Mouse (Mus musculus) gastrocnemius, adult 8-10 months (tissue): Measurements from ENCODE around the gene Nedd9. TPM values are rescaled to one million over a fixed set of nuclear protein-coding genes. Genes with fewer than 3 reads are reported as not detected.
A peak's percentile ranks its signal among the peaks of the same experiment; 100 is the strongest.

Experiments
- DNase-seq, 2 experiments: peaks; one replicate each; pipeline ENCODE4 v3.0.0; 2022; ENCODE audit warnings: low spot score in 2 of 2
- total RNA-seq, 4 experiments: library from RNA; stranded (reverse); gene quantifications; 2 replicates each; pipeline ENCODE4 v1.2.4; 2022

Gene Nedd9
- total RNA-seq, 4 experiments from 2014 or later, result 2.0 to 7.9 (median 2.4) TPM

- no peak for DNase-seq
Measured at GRCm38 (mm10) chr13:41416065-41417016, 70.8 kb downstream of the Nedd9 start.

- no peak for DNase-seq
Measured at GRCm38 (mm10) chr13:41410191-41411074, 76.7 kb downstream of the Nedd9 start.

- DNase-seq, result no peak
Measured at GRCm38 (mm10) chr13:41409291-41409690, 77.9 kb downstream of the Nedd9 start.

GRCm38 (mm10) chr13:41408374-41408952, 78.7 kb downstream of the Nedd9 start:
- no peak for DNase-seq

GRCm38 (mm10) chr13:41405009-41405408, 82.2 kb downstream of the Nedd9 start:
- DNase-seq, result no peak

GRCm38 (mm10) chr13:41403838-41404237, 83.3 kb downstream of the Nedd9 start:
- peak; percentile 20 to 38 for DNase-seq

GRCm38 (mm10) chr13:41402441-41403003, 84.6 kb downstream of the Nedd9 start:
- no peak for DNase-seq

- no peak for DNase-seq
Measured at GRCm38 (mm10) chr13:41401775-41402174, 85.4 kb downstream of the Nedd9 start.

GRCm38 (mm10) chr13:41400289-41400688, 86.9 kb downstream of the Nedd9 start:
- DNase-seq, result no peak

- no peak for DNase-seq
Measured at GRCm38 (mm10) chr13:41392191-41392590, 95.0 kb downstream of the Nedd9 start.

- no peak for DNase-seq
Measured at GRCm38 (mm10) chr13:41390698-41391097, 96.5 kb downstream of the Nedd9 start.

- peak; percentile 22 to 45 for DNase-seq
Measured at GRCm38 (mm10) chr13:41386581-41386980, 100.6 kb downstream of the Nedd9 start.

- no peak for DNase-seq
Measured at GRCm38 (mm10) chr13:41384896-41385295, 102.3 kb downstream of the Nedd9 start.

- DNase-seq, result no peak
Measured at GRCm38 (mm10) chr13:41382635-41383034, 104.5 kb downstream of the Nedd9 start.

GRCm38 (mm10) chr13:41381806-41382546, 105.2 kb downstream of the Nedd9 start:
- no peak for DNase-seq

GRCm38 (mm10) chr13:41381041-41381805, 105.9 kb downstream of the Nedd9 start:
- DNase-seq, result no peak

- no peak for DNase-seq
Measured at GRCm38 (mm10) chr13:41379951-41380465, 107.2 kb downstream of the Nedd9 start.

- DNase-seq, result no peak
Measured at GRCm38 (mm10) chr13:41378462-41378861, 108.7 kb downstream of the Nedd9 start.

- DNase-seq, result no peak
Measured at GRCm38 (mm10) chr13:41377856-41378255, 109.3 kb downstream of the Nedd9 start.
